Mouse (Mus musculus): ENCODE results near the gene Clrn2. TPM values are rescaled to one million over a fixed set of nuclear protein-coding genes. Genes with fewer than 3 reads are reported as not detected.
"Not testable (repeated sequence)": the region's sequence is repeated elsewhere in the genome, so short reads cannot be mapped to it uniquely, and the experiment has no call there.

Gene Clrn2
- not detected for polyA plus RNA-seq (2017; shearing (Covaris generic))

DNA sequence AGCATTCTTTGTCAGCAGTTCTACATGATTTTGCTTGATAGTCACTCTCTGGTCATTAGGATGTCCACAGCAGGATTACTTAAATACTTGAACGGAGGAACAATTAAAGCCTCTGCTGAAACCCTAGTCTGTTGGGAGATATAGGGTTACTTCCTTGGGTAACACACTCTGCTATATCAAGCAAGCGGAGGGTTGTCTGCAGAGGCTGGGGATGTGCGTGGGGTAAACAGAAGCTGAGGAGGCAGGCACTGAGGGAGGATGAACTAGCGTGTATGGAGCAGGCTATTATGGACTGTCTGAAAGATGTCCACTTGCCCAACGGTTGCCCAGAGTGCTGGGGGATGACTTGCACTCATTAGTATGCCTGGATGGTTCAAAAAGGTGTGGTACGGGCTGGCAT lies at the start of gene Clrn2:
Clrn2 (plus strand) TSS at position 301 of the 400 bp plus-strand sequence.
- no peak for ATAC-seq

GRCm38 (mm10) chr5:45406129-45406528 lies 47.4 kb upstream of the Clrn2 start:
- no peak for ATAC-seq

GRCm38 (mm10) chr5:45416478-45416877 lies 37.1 kb upstream of the Clrn2 start:
- no peak for ATAC-seq

DNA sequence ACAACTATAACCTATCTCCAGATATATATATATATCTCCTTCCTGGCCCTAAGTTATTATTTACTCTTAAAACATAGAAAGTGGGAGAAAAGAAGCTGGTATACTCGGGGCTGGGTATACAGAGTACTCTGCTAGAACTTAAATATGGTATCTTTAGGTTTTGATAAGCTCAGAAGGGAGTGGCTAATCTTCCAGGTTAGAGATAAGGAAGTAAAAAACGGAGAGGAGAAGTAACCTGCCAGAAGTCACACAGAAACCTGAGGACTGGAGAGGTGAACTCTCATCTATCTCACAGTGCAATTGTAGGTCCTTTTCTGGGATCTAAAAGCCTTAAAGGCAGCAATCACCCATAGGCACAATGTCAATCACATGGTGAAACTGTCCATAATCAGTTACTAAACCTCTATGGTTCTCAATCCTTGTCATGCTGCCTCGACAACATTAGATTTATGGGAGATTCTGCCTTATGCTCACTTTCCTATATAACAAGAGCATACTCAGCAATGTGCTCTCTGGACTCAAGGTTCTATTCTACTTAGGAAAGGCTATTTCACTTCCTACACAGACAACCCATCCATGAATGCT lies 35.6 kb upstream of the Clrn2 start:
- ATAC-seq: no peak

GRCm38 (mm10) chr5:45419841-45420638 lies 33.5 kb upstream of the Clrn2 start:
- ATAC-seq: no peak

GRCm38 (mm10) chr5:45421881-45422844 lies 31.4 kb upstream of the Clrn2 start:
- ATAC-seq: no peak

DNA sequence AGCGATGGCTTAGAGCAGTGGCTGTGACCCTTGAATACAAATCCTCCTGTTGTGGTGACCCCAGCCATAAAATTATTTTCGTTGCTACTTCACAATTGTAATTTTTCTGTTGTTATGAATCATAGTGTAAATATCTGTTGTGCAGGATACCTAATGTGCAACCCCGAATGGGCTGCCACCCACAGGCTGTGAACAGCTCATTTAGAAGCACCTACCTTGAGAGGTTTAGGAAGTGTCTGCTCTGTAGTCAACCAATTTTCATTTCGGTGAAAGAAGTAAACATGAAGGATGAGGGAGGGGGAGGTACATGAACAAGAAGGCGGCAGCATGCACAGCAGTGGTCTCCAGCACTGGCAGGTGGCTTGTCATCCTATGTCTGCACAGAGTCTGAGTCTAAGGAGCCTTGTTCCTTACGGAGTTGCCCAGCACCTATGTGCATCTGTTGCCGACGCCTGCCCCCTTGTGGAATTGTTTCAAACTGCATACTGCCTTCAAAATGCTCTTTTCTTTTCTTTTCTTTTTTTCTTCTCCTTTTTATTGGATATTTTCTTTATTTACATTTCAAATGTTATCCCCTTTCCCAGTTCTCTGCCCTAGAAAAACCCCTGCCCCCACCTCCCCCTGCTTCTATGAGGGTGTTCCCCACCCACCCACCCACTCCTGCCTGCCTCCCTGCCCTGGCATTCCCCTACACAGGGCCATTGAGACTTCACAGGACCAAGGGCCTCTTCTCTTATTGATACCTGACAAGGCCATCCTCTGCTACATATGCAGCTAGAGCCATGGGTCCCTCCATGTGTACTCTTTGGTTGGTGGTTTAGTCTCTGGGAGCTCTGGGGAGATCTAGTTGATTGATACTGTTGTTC lies 29.3 kb upstream of the Clrn2 start:
- peak; percentile 56 for ATAC-seq

- ATAC-seq: not testable (repeated sequence)
These were observed 27.8 kb upstream of the Clrn2 start for GRCm38 (mm10) chr5:45425771-45426170.

GRCm38 (mm10) chr5:45426416-45427034 lies 27.0 kb upstream of the Clrn2 start:
- ATAC-seq: no peak

DNA sequence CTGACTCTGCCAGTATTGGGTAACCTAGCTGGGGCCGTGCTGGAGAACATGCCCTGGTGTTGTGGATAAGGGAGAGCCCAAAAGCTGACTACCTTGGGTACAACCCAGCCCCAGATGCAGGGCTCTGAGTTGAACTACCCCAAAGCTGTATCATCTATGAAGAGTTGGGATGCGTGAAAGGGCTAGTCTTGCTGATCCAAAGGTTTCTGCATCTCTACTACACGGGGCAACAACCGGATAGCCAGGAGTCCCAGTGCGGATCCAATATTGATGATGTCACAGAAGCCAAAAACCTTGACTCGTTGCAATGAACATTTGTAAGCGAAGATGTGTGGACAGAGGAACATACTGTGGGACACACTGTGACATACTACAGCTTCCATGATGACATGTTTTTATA lies 25.7 kb upstream of the Clrn2 start:
- no peak for ATAC-seq

GRCm38 (mm10) chr5:45435967-45436950 lies 17.3 kb upstream of the Clrn2 start:
- ATAC-seq: no peak

- no peak for ATAC-seq
These were observed 15.7 kb upstream of the Clrn2 start for GRCm38 (mm10) chr5:45437826-45438225.

DNA sequence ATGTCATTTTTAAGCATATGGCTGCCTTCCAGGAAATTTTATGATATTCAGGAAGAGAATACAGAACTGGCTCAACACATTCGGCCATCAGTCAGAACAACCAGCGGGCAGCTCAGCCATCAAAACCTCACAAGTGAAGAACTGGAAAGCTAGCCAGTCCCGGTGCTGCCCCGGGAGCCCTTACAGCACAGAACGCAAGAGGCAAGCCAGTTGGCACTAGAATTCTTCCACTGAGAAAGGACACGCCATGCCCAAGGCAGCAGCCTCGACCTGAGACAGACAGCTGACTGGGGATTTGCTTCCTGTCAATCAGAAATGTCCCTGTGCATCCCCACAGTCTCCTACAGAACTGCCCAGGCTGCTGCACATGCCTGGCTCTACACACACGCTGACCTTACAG lies 15.2 kb upstream of the Clrn2 start:
- ATAC-seq: no peak

DNA sequence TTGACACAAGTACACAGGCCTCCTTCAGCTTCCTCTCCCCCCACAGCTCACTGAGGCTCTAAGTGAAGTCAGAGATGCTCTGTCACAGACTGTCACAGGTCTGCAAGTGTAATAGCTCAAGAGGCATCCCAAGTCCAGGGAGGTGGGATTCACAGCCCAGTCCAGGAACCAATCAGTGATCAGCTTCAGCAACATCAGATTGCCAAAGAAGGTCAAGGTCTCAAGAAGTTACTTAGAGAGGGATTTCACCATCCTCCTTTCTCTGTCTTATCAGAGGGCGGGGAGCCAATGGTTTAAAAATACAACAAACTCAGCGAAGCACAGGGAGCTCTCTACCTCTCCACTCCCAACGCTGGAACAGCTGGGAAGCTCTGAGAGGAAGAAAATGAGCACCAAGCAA lies 12.4 kb upstream of the Clrn2 start:
- no peak for ATAC-seq

- ATAC-seq: no peak
These were observed 11.8 kb upstream of the Clrn2 start for GRCm38 (mm10) chr5:45441745-45442144.

DNA sequence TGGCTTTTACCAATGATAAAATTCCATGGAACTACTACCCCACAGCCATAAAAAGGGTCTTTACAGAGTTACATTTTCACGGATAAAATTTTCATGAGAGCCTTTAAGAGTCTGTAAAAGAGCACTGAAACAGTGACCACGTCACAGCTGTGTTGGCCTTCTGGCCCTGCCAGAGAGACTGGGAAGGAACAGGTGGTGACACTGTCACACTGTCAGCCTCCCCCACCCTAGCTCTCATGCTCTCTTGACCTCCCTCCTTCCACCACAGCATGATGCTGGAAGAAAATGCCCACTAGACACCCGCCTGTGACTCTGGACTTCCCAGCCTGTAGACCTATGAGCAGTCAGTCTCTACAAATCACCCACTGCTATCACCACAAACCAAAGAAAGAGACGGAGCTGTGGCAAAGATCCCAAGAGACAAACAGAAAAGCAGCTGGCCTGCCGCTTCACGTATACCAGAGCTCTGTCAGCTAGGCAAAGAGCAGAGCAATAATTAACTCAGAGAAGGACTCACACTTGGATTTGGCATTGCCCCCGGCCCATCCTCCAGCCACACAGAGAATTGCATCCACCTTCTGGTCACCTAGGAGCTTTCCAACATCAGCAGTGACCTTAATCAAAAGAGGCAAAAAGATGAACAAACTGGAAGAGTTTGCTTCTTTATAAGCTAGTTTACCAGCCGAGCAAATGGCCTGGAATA lies 9.3 kb upstream of the Clrn2 start:
- ATAC-seq: no peak

DNA sequence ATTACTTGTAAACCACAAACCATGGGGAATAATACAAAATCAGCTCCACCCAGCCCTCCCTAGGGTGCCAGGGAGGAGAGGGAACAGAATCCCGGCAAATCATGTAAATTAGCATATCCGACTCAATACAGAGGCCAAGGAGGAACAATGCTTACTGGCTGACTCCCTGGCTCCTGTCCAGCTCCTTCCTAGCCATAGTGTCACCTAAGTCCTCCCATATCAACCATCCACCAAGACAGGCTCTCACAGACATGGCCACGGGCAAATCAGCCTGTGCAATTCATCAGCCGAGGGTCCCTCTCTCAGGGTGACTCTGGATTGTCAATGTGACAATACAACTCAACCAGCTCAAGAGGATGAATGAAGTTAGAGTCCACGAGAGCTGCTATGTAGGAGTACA lies 4.9 kb upstream of the Clrn2 start:
- ATAC-seq: no peak

- no peak for ATAC-seq
These were observed 4.3 kb upstream of the Clrn2 start for GRCm38 (mm10) chr5:45449206-45449605.

DNA sequence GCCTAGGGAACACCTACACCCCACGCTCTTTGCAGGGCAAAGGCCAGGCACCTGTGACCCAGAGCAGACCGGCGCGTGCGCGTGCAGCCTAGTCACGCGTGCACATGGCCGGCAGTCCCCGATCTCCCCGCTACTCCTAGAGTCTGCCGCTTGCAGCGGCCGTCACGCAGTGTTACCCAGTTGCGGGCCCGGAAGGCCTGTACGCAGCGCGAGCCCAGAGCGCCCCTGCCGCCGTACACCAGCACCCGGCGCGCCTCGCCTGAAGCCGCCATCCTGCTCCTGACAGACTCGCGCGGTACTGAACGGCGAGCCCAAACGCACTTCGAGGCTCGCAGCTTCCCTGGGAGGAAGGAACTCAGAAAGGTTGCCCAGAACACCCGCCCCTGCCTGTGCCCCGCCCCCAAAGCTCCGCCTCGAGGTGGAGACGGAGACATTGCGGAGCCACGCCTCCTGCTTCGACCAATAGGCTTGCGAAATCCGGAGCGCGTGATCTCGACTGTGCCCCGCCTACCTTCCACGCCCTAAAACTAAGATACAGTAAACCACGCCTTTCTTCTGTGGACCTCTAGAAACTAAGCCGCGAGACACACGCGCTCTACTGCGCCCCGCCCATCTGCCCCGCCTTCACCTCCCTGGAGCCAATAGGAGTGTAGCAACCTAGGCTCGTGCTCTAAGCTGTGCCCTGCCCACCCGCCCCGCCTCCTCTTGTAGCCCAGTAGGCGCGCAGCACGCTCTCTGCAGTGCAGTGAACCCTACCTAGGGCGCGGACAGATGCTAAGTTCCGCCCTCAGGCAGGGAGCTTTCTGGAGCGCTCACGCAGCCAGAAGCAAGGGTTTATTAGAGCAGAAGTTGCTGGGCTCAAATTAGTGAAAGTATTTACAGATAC lies 3.5 kb upstream of the Clrn2 start, which contains the start of gene Qdpr:
Qdpr (minus strand) TSS at position 406 of the 886 bp plus-strand sequence.
- ATAC-seq: peak; percentile 93
